Mouse (Mus musculus): ENCODE measurements around the gene Cdh13. TPM values are rescaled to one million over a fixed set of nuclear protein-coding genes. Genes with fewer than 3 reads are reported as not detected.
A peak's percentile ranks its signal among the peaks of the same experiment; 100 is the strongest.

Gene Cdh13
- polyA plus RNA-seq, 1 experiment from 2014 or later = 49.5 TPM

- ATAC-seq = peak; percentile 71
These were observed 838 bp downstream of the Cdh13 start for GRCm38 (mm10) chr8:118284112-118285029.

GRCm38 (mm10) chr8:118285596-118286281 lies 2.2 kb downstream of the Cdh13 start:
- Histone ChIP-seq H3K27me3 (peaks cover 28% of the 10 kb centered on the region), H3K4me3 (peak overlapping the region; percentile 53), H3K4me2 (peak overlapping the region; percentile 83), H3K9me3 (replicated peaks) (no peaks in the 10 kb centered on the region), H3K27ac (no peak overlapping the region), H3K36me3 (ENCODE audit: poor library complexity, severe bottlenecking) (no peaks in the 10 kb centered on the region), H3K9ac (peak overlapping the region; percentile 45; the same call in 1 of the 2 replicates), H3K4me1 (peaks cover 26% of the 10 kb centered on the region)
- ATAC-seq = no peak
- 36% methylated on average over 10 of the region's 10 CpGs for WGBS

More at GRCm38 (mm10) chr8:118284112-118285029, 838 bp downstream of the Cdh13 start:
- Histone ChIP-seq H3K27me3 (peaks cover 28% of the 10 kb centered on the region), H3K36me3 (ENCODE audit: poor library complexity, severe bottlenecking) (no peaks in the 10 kb centered on the region), H3K27ac (peak overlapping the region; percentile 45), H3K9me3 (replicated peaks) (no peaks in the 10 kb centered on the region), H3K9ac (peak overlapping the region; percentile 70), H3K4me3 (peak overlapping the region; percentile 53), H3K4me1 (peaks cover 26% of the 10 kb centered on the region), H3K4me2 (peak overlapping the region; percentile 83)
- under 1% methylated on average over 44 of the region's 46 CpGs for WGBS

DNA sequence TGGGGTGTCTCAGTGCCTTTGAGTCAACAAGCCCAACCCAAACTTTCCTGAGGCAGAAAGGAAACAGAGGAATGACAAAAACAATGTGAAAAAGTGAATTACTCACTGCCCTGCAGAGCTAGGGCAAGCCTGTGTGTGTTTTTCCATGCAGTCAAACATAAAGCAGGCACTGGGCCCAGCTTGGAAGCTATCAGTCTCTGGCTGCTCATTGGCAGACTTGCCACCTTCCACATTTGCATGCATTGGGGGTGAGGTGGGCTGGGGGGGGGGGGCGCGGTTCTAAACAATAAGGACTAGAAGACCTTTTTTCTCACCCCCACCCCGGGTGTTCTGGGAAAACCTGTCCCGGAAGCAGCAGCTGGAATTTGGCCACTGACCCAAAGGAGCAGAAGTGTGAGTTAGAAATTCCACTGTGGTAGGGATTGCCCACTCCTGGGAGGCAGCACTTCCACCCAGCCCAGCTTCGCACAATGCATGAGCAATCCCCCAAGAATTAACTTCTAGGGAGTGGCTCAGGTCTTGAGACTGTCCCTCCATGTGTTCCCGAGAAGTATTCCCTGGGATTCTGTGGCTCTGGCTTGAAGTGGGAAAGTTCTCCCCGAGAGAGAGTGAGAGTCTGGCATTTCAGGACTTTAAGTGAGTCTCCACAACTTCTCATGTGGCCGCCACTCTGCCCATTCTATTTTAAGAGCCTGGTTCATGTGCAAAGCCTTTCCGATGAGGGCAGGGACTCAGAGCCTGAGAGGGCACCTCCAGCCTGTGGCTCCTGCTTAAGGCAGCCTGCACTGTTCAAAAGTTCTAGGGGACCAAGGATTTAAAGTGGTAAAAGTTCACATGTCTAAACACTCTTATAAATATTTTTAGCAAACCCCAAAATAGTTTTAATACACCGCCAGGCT lies 3.0 kb downstream of the Cdh13 start:
- Histone ChIP-seq H3K36me3 (ENCODE audit: poor library complexity, severe bottlenecking) (no peaks in the 10 kb centered on the region), H3K27ac (no peak overlapping the region), H3K4me1 (peaks cover 26% of the 10 kb centered on the region), H3K4me3 (peak overlapping the region; percentile 53; the same call in 1 of the 2 replicates), H3K9ac (no peak overlapping the region), H3K4me2 (peak overlapping the region; percentile 83), H3K9me3 (replicated peaks) (no peaks in the 10 kb centered on the region), H3K27me3 (peaks cover 28% of the 10 kb centered on the region)
- no peak for ATAC-seq
- WGBS = 38% methylated on average over 10 of the region's 10 CpGs

DNA sequence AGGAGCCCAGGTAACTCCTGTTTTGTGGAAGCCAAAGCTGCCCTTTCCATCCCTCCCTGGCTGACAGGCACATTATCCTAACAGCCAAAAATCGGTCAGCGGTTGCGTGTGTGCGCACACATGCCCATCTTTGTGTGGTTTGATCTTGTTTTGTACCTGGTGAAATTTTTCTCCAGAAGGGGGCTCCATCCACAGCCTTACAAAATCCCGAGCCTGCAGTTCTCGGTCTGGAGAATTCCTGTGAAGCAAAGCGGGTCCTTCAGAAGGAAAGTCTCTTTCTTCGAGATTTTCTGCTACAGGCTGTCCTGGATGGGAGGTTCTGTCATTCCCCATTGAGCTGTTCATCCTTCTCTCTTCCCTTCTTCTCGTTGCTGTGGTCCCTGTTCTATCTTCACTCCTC lies 4.0 kb downstream of the Cdh13 start:
- Histone ChIP-seq H3K27me3 (peaks cover 26% of the 10 kb centered on the region), H3K4me2 (no peak overlapping the region), H3K4me3 (no peak overlapping the region), H3K9me3 (replicated peaks) (no peaks in the 10 kb centered on the region), H3K36me3 (ENCODE audit: poor library complexity, severe bottlenecking) (no peaks in the 10 kb centered on the region), H3K9ac (no peak overlapping the region), H3K27ac (no peak overlapping the region), H3K4me1 (peaks cover 26% of the 10 kb centered on the region)
- WGBS = 38% methylated on average over 9 of the region's 9 CpGs
- ATAC-seq = no peak

DNA sequence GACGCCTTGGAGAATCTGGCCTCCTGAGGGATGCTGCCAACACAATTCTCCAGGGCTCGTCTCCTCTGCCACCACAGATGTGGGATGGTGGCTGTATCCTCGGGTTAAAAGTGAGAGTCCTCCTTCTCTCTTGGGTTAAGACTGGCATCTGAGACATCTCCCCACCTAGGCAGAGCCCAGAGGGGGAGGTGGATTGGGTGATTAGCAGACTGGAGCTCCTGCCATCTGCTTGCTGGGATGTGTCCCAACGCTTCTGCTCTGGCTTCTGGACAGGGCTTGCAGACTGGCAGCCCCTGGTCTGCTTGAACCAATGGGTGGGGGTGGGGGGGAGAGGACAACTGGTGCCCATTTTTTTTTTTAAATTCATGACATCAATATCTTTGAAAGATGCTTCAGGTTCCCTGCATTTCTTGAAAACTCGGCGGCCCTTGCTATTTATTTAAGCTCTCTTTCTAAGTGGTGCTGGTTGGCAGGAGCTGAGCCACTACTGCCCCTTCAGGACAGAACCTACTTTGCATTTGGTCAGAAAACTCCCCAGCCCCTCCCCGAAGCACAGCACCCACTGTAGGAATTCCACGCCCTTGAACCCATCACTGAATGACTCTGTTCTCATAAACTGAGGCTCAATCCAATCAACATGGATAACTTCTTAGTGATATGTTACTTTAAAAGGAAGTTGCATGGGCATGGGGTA lies 4.9 kb downstream of the Cdh13 start:
- 75% methylated on average over 8 of the region's 8 CpGs for WGBS
- H3K36me3 ChIP-seq (ENCODE audit: poor library complexity, severe bottlenecking) = no peaks in the 10 kb centered on the region

DNA sequence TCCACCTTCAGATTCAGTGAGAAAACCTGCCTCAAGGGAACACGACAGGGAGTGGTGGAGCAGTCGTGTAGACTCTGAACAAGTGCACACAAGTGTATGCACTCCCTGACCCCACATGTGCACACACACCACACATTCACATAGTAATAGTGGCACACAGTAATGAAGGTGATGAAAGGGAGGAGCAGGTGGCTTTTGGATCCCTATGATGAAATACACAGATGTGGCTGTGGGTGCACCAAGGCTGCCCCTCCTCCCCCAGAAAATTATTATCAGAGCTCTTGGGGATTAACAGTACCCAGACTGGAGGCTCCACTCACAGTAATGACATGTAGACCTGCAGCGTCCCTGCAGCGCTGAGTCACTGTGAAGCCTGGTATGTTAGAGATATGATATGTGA lies 5.6 kb downstream of the Cdh13 start:
- Histone ChIP-seq H3K36me3 (ENCODE audit: poor library complexity, severe bottlenecking) (no peaks in the 10 kb centered on the region), H3K4me2 (no peak overlapping the region), H3K27me3 (peaks cover 22% of the 10 kb centered on the region), H3K4me1 (peaks cover 24% of the 10 kb centered on the region), H3K9ac (no peak overlapping the region), H3K4me3 (no peak overlapping the region), H3K27ac (no peak overlapping the region), H3K9me3 (replicated peaks) (no peaks in the 10 kb centered on the region)
- no peak for ATAC-seq
- WGBS = 90% methylated on average over 4 of the region's 4 CpGs

More for the DNA sequence above, 4.9 kb downstream of the Cdh13 start:
- H3K4me3 ChIP-seq = no peak overlapping the region
- no peak overlapping the region for H3K4me2 ChIP-seq
- H3K9me3 ChIP-seq (replicated peaks) = no peaks in the 10 kb centered on the region
- no peak overlapping the region for H3K9ac ChIP-seq
- no peak overlapping the region for H3K27ac ChIP-seq
- peaks cover 24% of the 10 kb centered on the region for H3K4me1 ChIP-seq
- ATAC-seq = no peak
- peaks cover 22% of the 10 kb centered on the region for H3K27me3 ChIP-seq

- no peak overlapping the region for H3K4me3 ChIP-seq
- H3K36me3 ChIP-seq (ENCODE audit: poor library complexity, severe bottlenecking) = no peaks in the 10 kb centered on the region
- H3K9ac ChIP-seq = no peak overlapping the region
- ATAC-seq = no peak
- H3K4me2 ChIP-seq = no peak overlapping the region
- H3K4me1 ChIP-seq = peaks cover 22% of the 10 kb centered on the region
- H3K27me3 ChIP-seq = peaks cover 22% of the 10 kb centered on the region
- H3K27ac ChIP-seq = no peak overlapping the region
- 88% methylated on average over 7 of the region's 7 CpGs for WGBS
- H3K9me3 ChIP-seq (replicated peaks) = no peaks in the 10 kb centered on the region
These were observed 6.0 kb downstream of the Cdh13 start for GRCm38 (mm10) chr8:118289525-118289924.

DNA sequence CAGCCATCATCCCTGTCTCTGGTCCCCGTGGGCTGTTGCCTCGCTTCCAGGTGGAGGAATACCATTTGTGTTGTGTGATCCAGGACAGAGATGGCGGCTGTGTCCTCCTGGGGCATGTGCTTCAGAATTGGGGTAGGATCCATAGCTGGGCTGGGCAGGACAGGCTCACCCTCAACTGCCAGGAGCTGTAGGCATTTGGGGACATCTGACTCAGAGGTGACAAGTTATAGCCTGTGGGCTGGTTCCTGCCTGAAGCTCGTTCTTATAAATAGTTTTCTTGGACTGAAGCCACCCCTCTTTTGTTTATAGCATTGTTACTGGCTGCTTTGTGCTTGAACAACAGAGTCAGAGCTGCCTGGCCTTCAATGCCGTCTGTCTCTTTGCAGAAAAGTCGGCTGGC lies 6.7 kb downstream of the Cdh13 start:
- ATAC-seq = no peak
- no peak overlapping the region for H3K4me2 ChIP-seq
- peaks cover 16% of the 10 kb centered on the region for H3K4me1 ChIP-seq
- no peak overlapping the region for H3K4me3 ChIP-seq
- 57% methylated on average over 6 of the region's 6 CpGs for WGBS
- peaks cover 17% of the 10 kb centered on the region for H3K27me3 ChIP-seq
- no peaks in the 10 kb centered on the region for H3K9me3 ChIP-seq (replicated peaks)
- H3K27ac ChIP-seq = no peak overlapping the region
- H3K36me3 ChIP-seq (ENCODE audit: poor library complexity, severe bottlenecking) = no peaks in the 10 kb centered on the region
- H3K9ac ChIP-seq = no peak overlapping the region

- Histone ChIP-seq H3K9me3 (replicated peaks) (no peaks in the 10 kb centered on the region), H3K4me1 (no peaks in the 10 kb centered on the region), H3K27me3 (no peaks in the 10 kb centered on the region), H3K4me2 (no peak overlapping the region), H3K9ac (no peak overlapping the region), H3K27ac (no peak overlapping the region), H3K4me3 (no peak overlapping the region), H3K36me3 (ENCODE audit: poor library complexity, severe bottlenecking) (no peaks in the 10 kb centered on the region)
- 94% methylated on average over 5 of the region's 5 CpGs for WGBS
- no peak for ATAC-seq
These were observed 12.9 kb downstream of the Cdh13 start for GRCm38 (mm10) chr8:118296477-118296876.

DNA sequence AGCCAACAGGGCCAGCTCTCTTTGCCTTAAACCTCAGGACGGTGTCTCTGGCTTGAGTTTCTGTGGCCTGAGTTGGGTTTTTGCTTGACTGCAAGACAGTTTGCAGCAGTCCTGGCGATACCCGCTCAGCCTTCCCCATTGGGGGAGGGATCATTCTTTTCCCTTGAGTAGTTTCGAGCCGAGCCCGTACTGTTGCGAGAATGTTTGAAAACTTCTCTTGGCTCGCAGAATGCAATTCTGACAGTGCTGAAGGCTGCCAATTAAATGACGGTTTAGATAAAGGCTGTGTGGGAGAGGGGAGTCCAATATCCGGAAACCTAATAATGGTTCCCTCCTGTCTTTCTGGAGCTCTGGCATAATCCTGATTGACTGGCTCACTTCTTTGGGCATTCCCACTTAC lies 23.4 kb downstream of the Cdh13 start:
- Histone ChIP-seq H3K4me3 (no peak overlapping the region), H3K36me3 (ENCODE audit: poor library complexity, severe bottlenecking) (no peaks in the 10 kb centered on the region), H3K9ac (no peak overlapping the region), H3K27ac (no peak overlapping the region), H3K4me2 (no peak overlapping the region), H3K4me1 (peaks cover 10% of the 10 kb centered on the region; the same call in 1 of the 2 replicates), H3K9me3 (replicated peaks) (no peaks in the 10 kb centered on the region), H3K27me3 (no peaks in the 10 kb centered on the region)
- 36% methylated on average over 10 of the region's 10 CpGs for WGBS
- no peak for ATAC-seq

DNA sequence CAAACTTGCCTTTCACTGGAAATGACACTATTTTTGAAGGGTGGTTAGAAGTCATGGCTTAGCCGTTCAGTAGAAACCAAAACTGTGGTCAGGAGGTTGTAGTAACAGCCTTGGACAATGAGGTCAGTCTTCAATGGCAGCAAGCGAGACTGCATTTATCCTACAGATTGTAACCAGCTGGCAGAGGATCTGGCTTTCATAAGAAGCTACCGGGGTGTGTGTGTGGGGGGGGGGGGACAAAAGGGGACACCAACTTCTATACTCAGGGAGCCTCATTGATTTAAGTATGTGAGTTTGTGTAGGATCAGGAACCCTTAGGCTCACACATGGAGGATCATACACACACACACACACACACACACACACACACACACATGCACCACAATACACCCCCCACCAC lies 25.6 kb downstream of the Cdh13 start:
- Histone ChIP-seq H3K9me3 (replicated peaks) (no peaks in the 10 kb centered on the region), H3K36me3 (ENCODE audit: poor library complexity, severe bottlenecking) (no peaks in the 10 kb centered on the region), H3K27ac (no peak overlapping the region), H3K4me1 (peaks cover 10% of the 10 kb centered on the region; the same call in 1 of the 2 replicates), H3K9ac (no peak overlapping the region), H3K4me2 (no peak overlapping the region), H3K4me3 (no peak overlapping the region), H3K27me3 (no peaks in the 10 kb centered on the region)
- 53% methylated on average over 3 of the region's 3 CpGs for WGBS
- no peak for ATAC-seq
